ENCODE assay signal across 9 mouse cellular contexts in genomic region chr1:88424602-88425252, GRCm38 (mm10). TPM values are rescaled to one million over a fixed set of nuclear protein-coding genes. Genes with fewer than 3 reads are reported as not detected.
DNase-seq lines count a peak whose midpoint lies in the region; ATAC-seq and TF ChIP-seq lines count a peak whose summit lies in the region.
"Had no signal": no experiment of that assay in that cellular context is flagged by ENCODE, and none has a peak within 500 bp of the region (broad histone marks: within the 10 kb centered on the region; RNA-seq: fewer than 3 reads in every experiment).

No protein-coding gene starts in this region.

- H3K4me3 ChIP-seq in C2C12 (ENCODE audit: insufficient read depth, poor library complexity, severe bottlenecking): no peak overlapping the region
- H3K4me3 ChIP-seq in embryonic facial prominence, embryonic 10.5 days: no peak overlapping the region
- no peak overlapping the region for H3K4me3 ChIP-seq in heart, adult 2 months
- no peak overlapping the region for H3K4me3 ChIP-seq in liver, embryonic 13.5 days (replicated peaks)
- no peak overlapping the region for H3K4me3 ChIP-seq in neural tube, embryonic 13.5 days
- no peak overlapping the region for H3K4me3 ChIP-seq in stomach, embryonic 16.5 days (replicated peaks; ENCODE audit: low read length)
- H3K4me3 ChIP-seq: embryonic facial prominence, embryonic 13.5 days had no signal

- H3ac ChIP-seq in C2C12 (ENCODE audit: control insufficient read depth, insufficient read length, low read depth): peak overlapping the region; percentile 20

- H3K27me3 ChIP-seq in C2C12 (ENCODE audit: control insufficient read depth, insufficient read depth, insufficient read length): no peaks in the 10 kb centered on the region
- no peaks in the 10 kb centered on the region for H3K27me3 ChIP-seq in embryonic facial prominence, embryonic 10.5 days (replicated peaks; ENCODE audit: low read depth, poor library complexity, severe bottlenecking)
- H3K27me3 ChIP-seq in heart, adult 2 months (ENCODE audit: control insufficient read depth, insufficient read depth, low read length): no peaks in the 10 kb centered on the region
- no peaks in the 10 kb centered on the region for H3K27me3 ChIP-seq in liver, embryonic 13.5 days
- H3K27me3 ChIP-seq in neural tube, embryonic 13.5 days: no peaks in the 10 kb centered on the region
- H3K27me3 ChIP-seq in stomach, embryonic 16.5 days (ENCODE audit: control insufficient read depth, insufficient read depth, low read length): no peaks in the 10 kb centered on the region
- H3K27me3 ChIP-seq: embryonic facial prominence, embryonic 13.5 days had no signal

- intact Hi-C loops in heart, adult 2 months (cut with DNase I): loop anchor here (1.0 to 10.0 kb wide), 3 partner anchors 281 to 770 kb away; no protein-coding TSS in a partner anchor

- TF ChIP-seq POLR2A in heart, adult 2 months (IDR thresholded peaks at IDR 0.05; ENCODE audit: insufficient read depth, low read depth, low read length): no peak

- H3K4me2 ChIP-seq in liver, embryonic 13.5 days: no peak overlapping the region
- no peak overlapping the region for H3K4me2 ChIP-seq in neural tube, embryonic 13.5 days
- no peak overlapping the region for H3K4me2 ChIP-seq in stomach, embryonic 16.5 days (ENCODE audit: low read depth, low read length)
- H3K4me2 ChIP-seq: embryonic facial prominence, embryonic 13.5 days had no signal

- 25% methylated on average over 8 of the region's 8 CpGs for WGBS in embryonic facial prominence, embryonic 10.5 days
- 22% methylated on average over 8 of the region's 8 CpGs for WGBS in heart, adult 2 months
- WGBS in liver, embryonic 13.5 days (ENCODE audit: insufficient replicate concordance): 19% methylated on average over 8 of the region's 8 CpGs
- 30% methylated on average over 8 of the region's 8 CpGs for WGBS in neural tube, embryonic 13.5 days
- 20% methylated on average over 8 of the region's 8 CpGs for WGBS in stomach, embryonic 16.5 days

- H3K36me3 ChIP-seq in C2C12 (ENCODE audit: control insufficient read depth, insufficient read depth): no peaks in the 10 kb centered on the region
- no peaks in the 10 kb centered on the region for H3K36me3 ChIP-seq in embryonic facial prominence, embryonic 10.5 days (replicated peaks)
- no peaks in the 10 kb centered on the region for H3K36me3 ChIP-seq in heart, adult 2 months (ENCODE audit: control insufficient read depth, insufficient read depth, low read length)
- 0 out of 2 replicates have a peak, but pooled peaks cover 3% of the 10 kb centered on the region for H3K36me3 ChIP-seq in liver, embryonic 13.5 days
- no peaks in the 10 kb centered on the region for H3K36me3 ChIP-seq in neural tube, embryonic 13.5 days
- H3K36me3 ChIP-seq in stomach, embryonic 16.5 days (ENCODE audit: control insufficient read depth, insufficient read depth, low read length): no peaks in the 10 kb centered on the region
- H3K36me3 ChIP-seq: embryonic facial prominence, embryonic 13.5 days had no signal

- TF ChIP-seq EP300 in heart, adult 2 months (IDR thresholded peaks at IDR 0.05; ENCODE audit: insufficient read depth, low read depth, low read length): peak; percentile 92

- peak overlapping the region; percentile 52 for H3K27ac ChIP-seq in embryonic facial prominence, embryonic 10.5 days (replicated peaks)
- H3K27ac ChIP-seq in heart, adult 2 months: no peak overlapping the region
- no peak overlapping the region for H3K27ac ChIP-seq in liver, embryonic 13.5 days
- no peak overlapping the region for H3K27ac ChIP-seq in neural tube, embryonic 13.5 days (replicated peaks)
- no peak overlapping the region for H3K27ac ChIP-seq in stomach, embryonic 16.5 days (ENCODE audit: low read length)
- H3K27ac ChIP-seq: embryonic facial prominence, embryonic 13.5 days had no signal

- peaks cover 19% of the 10 kb centered on the region for H3K4me1 ChIP-seq in embryonic facial prominence, embryonic 10.5 days
- no peaks in the 10 kb centered on the region for H3K4me1 ChIP-seq in heart, adult 2 months (ENCODE audit: control insufficient read depth, insufficient read depth, low read length)
- peaks cover 8% of the 10 kb centered on the region; the same call in 1 of the 2 replicates for H3K4me1 ChIP-seq in liver, embryonic 13.5 days (replicated peaks)
- peaks cover 8% of the 10 kb centered on the region for H3K4me1 ChIP-seq in neural tube, embryonic 13.5 days (replicated peaks)
- H3K4me1 ChIP-seq in stomach, embryonic 16.5 days (ENCODE audit: control insufficient read depth, insufficient read depth, low read length): peaks cover 7% of the 10 kb centered on the region; the same call in 1 of the 2 replicates

- no peaks in the 10 kb centered on the region for H3K79me3 ChIP-seq in C2C12 (ENCODE audit: low read depth)

- peak; percentile 87 for DNase-seq in adrenal gland, postnatal 14 days
- peak; percentile 86 for DNase-seq in embryonic facial prominence, embryonic 10.5 days (ENCODE audit: low spot score)
- DNase-seq in heart, adult 2 months: peak; percentile 63 to 83
- DNase-seq in kidney, postnatal 10 days: peak; percentile 84
- DNase-seq in liver, embryonic 13.5 days: peak; percentile 39

- H3K9ac ChIP-seq in heart, adult 2 months (ENCODE audit: low read depth, low read length): no peak overlapping the region
- no peak overlapping the region for H3K9ac ChIP-seq in liver, embryonic 13.5 days
- H3K9ac ChIP-seq in neural tube, embryonic 13.5 days: no peak overlapping the region; the same call in 1 of the 2 replicates
- H3K9ac ChIP-seq in stomach, embryonic 16.5 days (ENCODE audit: low read length): no peak overlapping the region
- H3K9ac ChIP-seq: embryonic facial prominence, embryonic 13.5 days had no signal

- H3K79me2 ChIP-seq in C2C12 (ENCODE audit: control insufficient read depth, insufficient read depth): no peaks in the 10 kb centered on the region
- H3K79me2 ChIP-seq in heart, adult 2 months (replicated peaks; ENCODE audit: control insufficient read depth, insufficient read depth, low read length): no peaks in the 10 kb centered on the region

- no peaks in the 10 kb centered on the region for H3K9me3 ChIP-seq in embryonic facial prominence, embryonic 10.5 days
- no peaks in the 10 kb centered on the region for H3K9me3 ChIP-seq in liver, embryonic 13.5 days (replicated peaks)
- H3K9me3 ChIP-seq in neural tube, embryonic 13.5 days: no peaks in the 10 kb centered on the region
- H3K9me3 ChIP-seq in stomach, embryonic 16.5 days (replicated peaks; ENCODE audit: control insufficient read depth, low read length): no peaks in the 10 kb centered on the region
- H3K9me3 ChIP-seq: embryonic facial prominence, embryonic 13.5 days had no signal

- peak; percentile 91 for TF ChIP-seq CTCF in C2C12 (IDR thresholded peaks at IDR 0.05; ENCODE audit: control insufficient read depth, insufficient read depth, insufficient read length)
- TF ChIP-seq CTCF in heart, adult 2 months (IDR thresholded peaks at IDR 0.05): no peak; the same call in none of the 2 replicates

- ATAC-seq in liver, embryonic 13.5 days (ENCODE audit: low read depth): no peak
- peak; percentile 56 for ATAC-seq in neural tube, embryonic 13.5 days (ENCODE audit: low read depth)
- ATAC-seq in stomach, embryonic 16.5 days (ENCODE audit: insufficient read depth, low FRiP score): 0 out of 2 replicates have a peak, but pooled peaks have one; percentile 35

TF ChIP-seq in C2C12, 6 proteins besides CTCF, POLR2A, EP300 and RAD21:
- TF ChIP-seq USF1 (IDR thresholded peaks at IDR 0.05; ENCODE audit: low read depth) (no peak), CEBPB (IDR thresholded peaks at IDR 0.05; ENCODE audit: low read depth) (no peak), MAX (IDR thresholded peaks at IDR 0.05) (peak; percentile 53), MYOD1 (IDR thresholded peaks at IDR 0.05; ENCODE audit: control insufficient read depth, insufficient read length, low read depth) (no peak)

RNA-seq across cellular contexts. Expression of gene Spp2, which starts 18.0 kb away (rescaled TPM):
- polyA plus RNA-seq in C2C12 (2012; fragmentation: generic; extraction: Trizol): not detected
- total RNA-seq in adrenal gland, postnatal 14 days (2021): 2.5 and 49.5 TPM in 2 replicates
- polyA plus RNA-seq in embryonic facial prominence, embryonic 10.5 days (2016; fragmentation: Nextera tagmentation; extraction: Ambion mirVana): 0.30 and 0.37 TPM in 2 replicates
- total RNA-seq in heart, adult 2 months (2021): not detected
- not detected in 2 replicates for polyA plus RNA-seq in heart, adult 2 months (2012; rRNA removed)
- polyA plus RNA-seq in liver, embryonic 13.5 days (2015; fragmentation: Nextera tagmentation; extraction: Ambion mirVana): 176 and 187 TPM in 2 replicates
- 0.54 TPM in 1 of 2 replicates, not detected in the other for polyA plus RNA-seq in neural tube, embryonic 13.5 days (2015; fragmentation: Nextera tagmentation; extraction: Ambion mirVana)
- 13.6 and 18.1 TPM in 2 replicates for polyA plus RNA-seq in stomach, embryonic 16.5 days (2015; fragmentation: Nextera tagmentation; extraction: Ambion mirVana)
- polyA plus RNA-seq: embryonic facial prominence, embryonic 13.5 days had no signal
